Mouse (Mus musculus) testis, adult 2 months (tissue): Measurements from ENCODE around the gene Noa1.

ENCODE experiments used
- CTCF ChIP-seq: fragments of 200-500 bp; IDR thresholded peaks from 2 replicates; pipeline ENCODE4 v1.5.1; 2012; ENCODE audit warnings: low read depth, mild to moderate bottlenecking, inconsistent platforms, low read length, moderate library complexity; ENCODE audit not compliant: control insufficient read depth, insufficient read depth, insufficient replicate concordance
- POLR2A ChIP-seq: fragments of 200-500 bp; IDR thresholded peaks from 2 replicates; pipeline ENCODE4 v1.6.1; 2012; ENCODE audit warnings: low read depth, mild to moderate bottlenecking, inconsistent platforms, low read length, moderate library complexity; ENCODE audit not compliant: control insufficient read depth

GRCm38 (mm10) chr5:77250083-77250482 lies 59.8 kb downstream of the Noa1 start:
- TF ChIP-seq POLR2A, result no peak
- TF ChIP-seq CTCF, result no peak
